Mouse (Mus musculus): Measurements from ENCODE around the gene Rrp9.
"Not testable (repeated sequence)": the region's sequence is repeated elsewhere in the genome, so short reads cannot be mapped to it uniquely, and the experiment has no call there.

Gene Rrp9

DNA sequence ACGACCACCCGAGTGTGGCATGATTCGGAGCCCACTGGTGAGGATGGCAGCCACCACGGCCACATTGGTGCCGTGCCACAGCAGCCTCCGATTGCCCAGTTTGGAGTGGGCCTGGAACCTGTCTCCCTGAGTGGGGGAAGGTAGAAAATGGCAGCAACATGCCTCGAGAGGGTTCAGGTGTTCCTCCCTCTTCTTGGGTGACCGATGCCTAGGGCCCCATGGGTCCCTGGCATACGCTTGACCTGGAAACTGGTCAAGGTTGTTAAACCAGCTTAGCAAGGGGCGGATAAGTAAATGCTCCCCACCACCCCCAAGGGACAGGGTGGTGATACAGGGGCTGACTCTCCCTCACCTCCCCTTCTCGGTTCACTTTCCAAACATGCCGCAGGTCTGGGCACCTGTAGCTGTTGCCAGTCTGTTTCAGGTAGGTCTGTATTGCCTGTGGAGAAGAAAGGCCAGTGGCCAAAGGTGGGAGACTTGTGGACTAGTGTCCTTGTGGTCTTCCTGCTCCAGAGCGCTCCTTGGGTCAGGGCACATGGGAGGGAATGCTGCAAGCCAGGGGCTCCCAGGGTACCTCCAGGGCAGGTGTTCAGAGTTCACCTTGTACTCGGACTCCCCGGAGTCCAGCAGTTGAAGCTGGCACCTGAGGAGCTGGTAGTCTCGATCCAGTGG, 2.5 kb upstream of the Rrp9 start:
- DNase-seq (ENCODE audit: low read depth, low spot score): no peak

DNA sequence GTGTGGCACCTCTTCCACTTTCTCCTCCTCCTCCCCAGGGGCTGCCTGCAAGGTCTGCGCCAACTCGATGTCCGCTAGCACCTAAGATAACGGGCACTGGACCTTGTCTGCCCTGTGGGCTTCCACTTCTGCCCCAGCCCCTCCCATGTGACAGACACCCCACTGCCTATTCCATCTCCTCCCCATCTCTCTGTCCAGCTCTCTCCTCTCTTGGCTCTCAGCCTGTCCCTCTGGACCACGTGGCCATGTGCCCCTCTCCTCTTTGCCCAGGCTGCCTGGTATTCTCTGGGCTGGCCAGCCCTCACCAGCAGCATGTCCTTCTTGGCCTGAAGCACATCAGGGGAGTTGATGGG, 2.0 kb upstream of the Rrp9 start:
- no peak for DNase-seq (ENCODE audit: low read depth, low spot score)

DNA sequence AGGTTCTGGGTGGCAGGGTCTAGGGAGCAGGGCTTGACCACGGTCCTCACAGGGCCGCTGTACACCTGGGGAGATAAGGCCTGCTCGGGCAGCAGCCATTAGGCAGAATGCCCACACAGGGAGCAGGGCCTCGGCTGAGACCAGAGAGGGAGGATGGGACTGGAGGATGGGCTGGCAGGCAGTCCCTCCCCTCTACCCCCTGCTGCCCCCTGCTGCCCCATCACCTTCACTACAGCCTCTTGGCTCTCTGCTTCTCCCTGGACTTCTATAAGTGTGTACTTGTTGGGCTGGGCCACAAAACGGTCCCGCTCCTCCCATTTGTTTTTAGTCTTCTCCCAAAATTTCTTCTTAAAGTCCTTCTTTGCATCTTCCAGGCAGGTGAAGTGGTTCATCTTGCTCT, 1.3 kb upstream of the Rrp9 start:
- peak; percentile 77 for DNase-seq (ENCODE audit: low read depth, low spot score)

DNA sequence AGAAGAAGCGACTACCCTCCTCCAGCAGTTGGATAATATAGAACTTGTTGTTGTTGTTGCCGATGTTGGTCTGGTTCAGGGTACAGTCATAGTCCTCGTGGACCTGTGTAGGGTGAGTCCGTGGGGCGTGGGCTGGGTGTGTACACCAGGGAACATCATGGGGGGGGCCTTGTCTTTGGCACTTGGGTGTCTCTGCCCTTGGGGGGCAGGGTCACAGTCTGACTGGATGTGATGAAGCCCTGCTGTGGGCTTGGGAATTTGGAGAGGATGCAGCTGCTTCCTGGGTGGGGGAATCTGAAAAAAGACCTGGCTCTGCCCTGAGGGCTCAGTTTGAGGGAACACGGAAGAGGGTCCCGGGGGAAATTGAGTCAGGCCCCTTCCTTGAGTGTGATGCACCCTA, 717 bp upstream of the Rrp9 start:
- DNase-seq (ENCODE audit: low read depth, low spot score): no peak

DNA sequence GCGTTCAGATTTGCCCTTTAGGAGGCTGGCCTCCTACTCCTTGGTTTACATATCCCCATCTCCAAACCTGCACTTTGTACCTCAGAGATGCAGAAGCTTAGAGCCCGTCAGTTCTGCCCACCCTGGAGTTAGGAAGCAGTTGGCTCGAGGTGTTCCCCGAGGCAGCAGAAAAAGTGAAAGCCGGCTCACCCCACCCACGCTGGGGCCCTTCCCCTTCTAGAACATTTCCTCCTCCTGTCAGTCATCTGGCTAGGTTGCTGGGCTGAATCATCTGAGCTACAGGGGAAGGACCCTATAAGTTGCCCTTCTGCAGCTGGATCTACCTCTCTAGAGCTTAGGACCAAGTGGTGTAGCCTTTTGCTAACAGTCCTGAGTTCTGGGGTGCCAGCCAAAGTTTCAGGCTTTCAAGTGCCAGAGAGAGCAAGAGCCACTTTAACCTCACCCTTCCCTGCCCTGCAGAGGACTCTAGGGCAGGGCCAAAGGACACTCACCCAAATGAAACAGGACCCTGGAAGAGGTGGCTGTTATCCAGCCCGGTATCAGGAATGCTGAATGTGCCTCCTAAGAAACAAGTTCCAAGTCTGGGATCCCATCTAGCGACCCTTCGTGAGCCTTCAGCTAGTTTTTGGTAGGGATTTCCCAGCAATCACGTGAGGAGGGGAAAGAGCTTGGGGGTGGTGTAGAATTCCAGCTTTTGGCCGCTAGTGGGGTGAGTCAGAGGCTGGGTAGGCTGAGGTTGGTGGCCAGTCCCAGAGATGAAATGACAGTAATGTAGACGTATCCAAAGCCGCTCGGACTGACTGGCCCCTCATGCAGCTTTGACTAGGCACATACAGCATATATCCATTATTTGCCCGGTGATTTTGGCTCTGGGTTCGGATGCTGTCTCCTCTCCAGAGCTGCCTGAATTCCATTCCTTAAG, 500 bp downstream of the Rrp9 start:
- peak; percentile 87 for DNase-seq (ENCODE audit: low read depth, low spot score)

DNA sequence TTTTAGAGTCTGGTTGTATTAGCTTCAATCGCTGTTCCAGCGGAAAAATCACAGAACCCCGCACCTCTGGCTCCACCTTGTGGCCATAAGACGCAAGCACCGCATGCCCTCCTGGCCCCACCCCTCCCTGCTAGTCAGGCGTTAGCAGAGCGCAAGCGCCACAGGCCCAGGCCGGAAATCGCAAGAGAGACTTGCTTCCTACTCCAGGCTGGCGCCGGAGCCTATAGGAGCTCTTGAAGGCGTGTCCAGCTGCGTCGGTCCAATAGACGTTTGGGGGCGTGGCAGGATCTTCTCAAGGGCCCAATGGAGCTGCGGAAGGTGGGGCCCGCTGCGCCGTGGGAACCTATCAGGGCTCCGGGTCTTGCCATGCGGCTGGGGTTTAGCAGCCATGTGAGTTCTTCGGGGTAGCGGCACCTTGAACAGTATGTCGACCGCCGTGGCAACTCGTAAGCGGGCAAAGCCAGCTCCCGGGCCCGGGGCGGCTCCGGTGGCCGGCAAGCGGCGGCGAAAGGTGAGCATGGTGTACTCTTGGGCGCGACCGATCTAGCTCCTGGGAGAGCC, 1.2 kb downstream of the Rrp9 start, which contains the start of gene Parp3:
Gene Parp3, minus strand, starts transcription at position 26 of the 561 bp plus-strand sequence.
- peak; percentile 100 for DNase-seq (ENCODE audit: low read depth, low spot score)

DNA sequence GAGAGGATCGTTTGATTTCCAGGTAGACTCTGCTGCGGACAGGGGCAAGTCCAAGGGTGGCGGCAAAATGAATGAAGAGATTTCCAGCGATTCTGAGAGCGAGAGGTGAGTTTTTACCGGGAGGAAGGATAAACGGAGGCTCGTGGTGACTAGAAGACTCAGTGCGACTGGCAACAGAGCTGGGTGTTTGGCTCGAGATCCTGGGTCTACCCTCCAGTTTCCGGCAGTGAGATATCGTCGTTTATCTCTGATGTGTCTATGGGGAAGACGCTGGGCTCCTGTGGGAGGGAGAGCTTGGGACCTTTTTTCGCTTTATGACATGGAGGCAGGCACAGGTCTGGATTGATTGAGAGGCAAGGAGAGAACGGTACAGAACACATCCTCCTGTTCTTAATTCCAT, 1.9 kb downstream of the Rrp9 start:
- no peak for DNase-seq (ENCODE audit: low read depth, low spot score)

DNA sequence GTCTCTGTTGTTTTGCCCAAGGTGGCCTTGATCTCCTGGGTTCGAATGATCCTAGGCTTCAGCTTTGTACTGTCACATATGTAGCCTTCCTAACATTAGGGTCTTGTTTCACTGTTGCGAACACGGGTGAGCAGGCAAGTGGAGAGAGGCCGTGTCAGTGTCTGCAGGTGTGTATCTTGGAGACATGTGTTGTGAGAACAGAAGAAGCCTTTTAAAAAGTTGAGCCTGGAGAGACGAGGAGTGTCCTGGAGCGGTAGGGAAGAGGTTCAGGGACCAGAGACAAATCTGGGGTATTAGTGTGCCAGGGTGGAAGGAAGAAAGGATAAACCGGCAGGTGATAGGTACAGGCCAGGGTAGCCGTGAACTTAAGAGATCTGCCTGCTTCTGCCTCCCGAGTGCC, 2.3 kb downstream of the Rrp9 start:
- DNase-seq (ENCODE audit: low read depth, low spot score): no peak

DNA sequence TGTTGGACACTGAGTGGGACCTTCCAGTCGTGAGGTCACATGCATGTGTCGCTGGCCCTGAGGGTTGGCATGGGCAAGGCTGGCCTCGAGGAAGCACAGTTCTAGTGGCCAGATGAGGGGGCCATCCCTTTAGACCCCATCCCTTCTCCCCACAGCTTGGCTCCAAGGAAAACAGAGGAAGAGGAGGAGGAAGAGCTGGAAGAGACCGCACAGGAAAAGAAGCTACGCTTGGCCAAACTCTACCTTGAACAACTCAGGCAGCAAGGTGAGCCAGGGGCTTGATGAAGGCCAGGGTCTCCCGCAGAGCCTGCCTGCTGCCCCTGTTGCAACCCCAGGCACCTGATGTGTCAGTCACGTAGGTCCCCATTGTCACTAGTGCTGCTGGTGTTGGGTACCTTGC, 4.8 kb downstream of the Rrp9 start:
- DNase-seq (ENCODE audit: low read depth, low spot score): no peak

DNA sequence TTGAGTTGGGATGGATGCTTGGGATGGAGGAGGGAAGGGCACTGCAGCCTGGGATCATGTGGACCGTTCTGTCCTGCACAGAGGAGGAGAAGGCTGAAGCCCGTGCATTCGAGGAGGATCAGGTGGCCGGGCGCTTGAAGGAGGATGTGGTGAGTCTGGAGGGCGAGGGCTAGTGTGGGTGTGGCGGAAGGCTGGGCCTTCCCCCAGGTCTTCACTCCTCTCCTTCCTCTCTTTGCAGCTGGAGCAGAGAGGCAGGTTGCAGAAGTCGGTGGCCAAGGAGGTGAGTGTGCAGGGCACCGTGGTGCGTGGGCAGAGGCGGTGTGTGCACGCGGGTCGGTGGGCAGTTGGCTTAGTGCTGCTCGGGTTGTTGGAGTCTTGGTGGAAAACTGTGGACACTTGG, 5.3 kb downstream of the Rrp9 start:
- DNase-seq (ENCODE audit: low read depth, low spot score): no peak

DNA sequence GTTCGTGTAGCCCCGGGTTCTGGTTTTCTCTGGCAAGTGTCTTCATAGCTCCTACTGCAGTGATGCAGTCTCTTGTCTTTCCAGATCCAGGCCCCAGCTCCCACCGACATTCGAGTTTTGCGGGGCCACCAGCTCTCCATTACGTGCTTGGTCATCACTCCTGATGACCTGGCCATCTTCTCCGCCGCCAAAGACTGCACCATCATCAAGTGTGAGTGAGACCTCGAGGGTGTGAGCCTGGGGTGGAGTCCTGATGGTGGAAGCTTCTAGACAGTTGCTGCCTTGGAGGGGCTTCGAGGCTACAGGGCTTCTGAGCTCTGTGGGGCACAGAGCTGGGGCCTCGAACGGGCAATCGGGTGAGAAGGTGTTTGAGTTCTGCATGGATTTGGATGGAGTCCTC, 5.9 kb downstream of the Rrp9 start:
- DNase-seq (ENCODE audit: low read depth, low spot score): no peak

DNA sequence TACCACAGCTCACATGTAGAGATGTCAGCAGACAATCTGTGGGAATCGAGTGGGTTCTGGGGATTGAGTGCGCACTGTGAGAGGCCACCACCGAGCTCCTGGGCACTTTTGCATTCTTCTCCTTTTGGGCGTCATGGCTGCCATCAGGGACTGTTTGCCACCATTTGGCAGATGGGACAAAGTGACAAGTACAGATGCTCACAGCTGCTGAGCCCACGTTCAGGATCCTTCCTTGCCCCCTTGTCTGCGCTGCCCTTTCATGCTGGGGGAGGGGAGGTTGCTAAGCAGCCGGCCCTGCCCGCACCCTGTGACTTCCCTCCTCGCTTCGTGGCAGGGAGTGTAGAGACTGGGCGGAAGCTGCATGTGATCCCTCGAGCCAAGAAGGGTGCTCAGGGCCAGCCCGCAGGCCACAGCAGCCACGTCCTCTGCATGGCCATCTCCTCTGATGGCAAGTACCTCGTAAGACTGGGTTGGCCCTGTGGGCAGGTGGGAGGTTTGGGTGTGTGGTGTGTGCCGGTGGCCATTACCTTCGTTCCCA, 6.9 kb downstream of the Rrp9 start:
- DNase-seq (ENCODE audit: low read depth, low spot score): no peak

DNA sequence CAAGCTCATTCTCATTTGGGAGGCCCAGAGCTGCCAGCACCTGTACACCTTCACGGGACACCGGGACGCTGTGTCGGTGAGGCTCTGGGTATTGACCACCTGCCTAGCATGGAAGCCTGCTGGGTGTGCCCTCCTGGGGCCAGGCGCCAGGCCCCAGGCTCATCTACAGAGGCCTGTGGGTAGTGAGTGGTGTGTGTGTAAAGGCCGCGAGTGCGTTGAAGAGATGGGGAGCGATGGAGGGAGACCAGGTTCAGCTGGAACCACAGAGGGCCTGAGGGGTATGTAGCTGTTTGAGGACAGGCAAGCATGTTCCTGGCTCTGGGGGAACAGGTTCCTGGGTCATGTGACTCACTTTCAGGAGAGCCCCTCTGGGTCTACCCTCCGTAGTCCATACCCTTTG, 7.4 kb downstream of the Rrp9 start:
- DNase-seq (ENCODE audit: low read depth, low spot score): no peak

DNA sequence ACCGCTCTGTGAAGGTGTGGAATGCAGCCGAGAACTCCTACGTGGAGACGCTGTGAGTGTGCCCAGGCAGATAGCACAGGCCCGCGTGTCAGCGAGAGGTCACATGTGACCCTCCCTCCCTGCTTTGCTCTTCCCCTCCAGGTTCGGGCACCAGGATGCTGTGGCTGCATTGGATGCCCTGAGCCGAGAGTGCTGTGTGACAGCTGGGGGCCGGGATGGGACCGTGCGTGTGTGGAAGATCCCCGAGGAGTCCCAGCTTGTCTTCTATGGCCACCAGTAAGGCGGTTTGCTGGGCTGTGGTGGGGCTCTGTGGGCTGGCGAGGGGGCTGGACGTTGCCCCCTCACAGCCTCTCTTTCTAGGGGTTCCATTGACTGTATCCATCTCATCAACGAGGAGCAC, 7.8 kb downstream of the Rrp9 start:
- no peak for DNase-seq (ENCODE audit: low read depth, low spot score)

DNA sequence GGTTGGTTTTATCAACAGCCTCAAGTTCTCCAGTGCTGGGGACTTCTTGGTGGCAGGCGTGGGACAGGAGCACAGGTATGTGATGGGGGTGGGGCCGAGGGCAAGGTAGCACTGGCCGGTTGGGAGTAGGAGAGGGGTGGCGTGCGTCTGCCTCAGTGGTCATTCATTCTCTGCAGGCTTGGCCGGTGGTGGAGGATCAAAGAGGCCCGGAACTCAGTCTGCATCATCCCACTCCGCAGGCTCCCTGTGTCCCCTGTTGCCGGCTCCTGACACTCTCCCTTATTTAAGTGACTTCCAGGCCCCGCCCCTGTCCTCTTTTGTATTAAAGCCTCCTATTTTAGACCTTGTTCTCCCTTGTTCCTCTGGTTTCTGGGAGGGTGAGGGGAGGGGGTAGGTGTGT, 9.3 kb downstream of the Rrp9 start:
- no peak for DNase-seq (ENCODE audit: low read depth, low spot score)

DNA sequence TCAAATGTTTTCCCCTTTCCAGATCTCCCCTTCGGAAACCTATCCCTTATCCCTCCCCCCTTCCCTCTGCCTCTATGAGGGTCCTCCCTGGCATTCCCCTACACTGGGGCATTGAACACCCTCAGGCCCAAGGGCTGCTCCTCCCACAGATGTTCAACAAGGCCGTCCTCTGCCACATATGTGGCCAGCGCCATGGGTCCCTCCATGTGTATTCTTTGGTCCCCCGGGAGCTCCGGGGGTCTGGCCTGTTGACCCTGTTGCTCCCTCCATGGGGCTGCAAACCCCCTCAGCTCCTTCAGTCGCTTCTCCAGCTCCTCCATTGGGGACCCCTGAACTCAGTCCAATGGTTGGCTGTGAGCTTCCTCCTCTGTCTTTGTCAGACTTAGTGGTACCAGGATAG, 11.8 kb downstream of the Rrp9 start:
- DNase-seq (ENCODE audit: low read depth, low spot score): not testable (repeated sequence)

DNA sequence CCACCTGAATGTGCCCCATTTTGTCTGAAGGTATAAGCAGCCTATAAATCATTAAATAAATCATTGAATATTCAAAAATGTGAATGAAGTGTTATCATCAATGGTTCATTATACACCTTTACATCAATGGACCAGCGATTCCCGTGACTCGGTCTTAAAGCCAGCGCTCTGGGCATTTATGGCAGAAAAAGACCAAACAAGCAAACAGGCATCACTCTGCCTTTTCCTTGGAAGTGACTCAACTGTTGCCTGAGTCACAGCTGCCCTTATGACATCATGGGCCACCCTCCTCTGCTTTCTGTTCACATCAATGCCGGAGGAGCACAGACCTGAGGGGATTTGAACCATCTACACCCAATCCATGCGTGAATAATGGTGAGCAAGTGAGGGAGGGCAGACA, 23.9 kb downstream of the Rrp9 start, which contains the start of gene Iqcf1:
Gene Iqcf1, plus strand, starts transcription at position 301 of the 400 bp plus-strand sequence.
- no peak for DNase-seq (ENCODE audit: low read depth, low spot score)

DNA sequence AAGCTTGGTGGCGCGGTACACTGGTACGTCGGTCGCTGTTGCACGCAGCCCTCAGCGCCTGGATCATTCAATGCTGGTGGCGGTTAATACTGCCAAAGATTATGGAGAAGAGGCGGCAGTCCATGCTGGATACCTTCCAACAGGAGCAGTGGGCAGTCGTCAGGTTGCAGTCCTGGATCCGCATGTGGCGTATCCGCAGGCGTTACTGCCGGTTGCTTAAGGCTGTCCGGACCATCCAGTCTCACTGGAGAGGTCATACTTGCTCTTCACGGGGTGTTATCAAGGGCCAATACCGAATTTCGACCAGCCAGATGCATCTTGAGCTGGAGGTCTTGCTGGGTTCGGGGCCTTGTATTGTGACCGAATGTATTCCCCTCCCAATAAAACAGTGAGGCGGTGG, 26.1 kb downstream of the Rrp9 start:
- DNase-seq (ENCODE audit: low read depth, low spot score): no peak

DNA sequence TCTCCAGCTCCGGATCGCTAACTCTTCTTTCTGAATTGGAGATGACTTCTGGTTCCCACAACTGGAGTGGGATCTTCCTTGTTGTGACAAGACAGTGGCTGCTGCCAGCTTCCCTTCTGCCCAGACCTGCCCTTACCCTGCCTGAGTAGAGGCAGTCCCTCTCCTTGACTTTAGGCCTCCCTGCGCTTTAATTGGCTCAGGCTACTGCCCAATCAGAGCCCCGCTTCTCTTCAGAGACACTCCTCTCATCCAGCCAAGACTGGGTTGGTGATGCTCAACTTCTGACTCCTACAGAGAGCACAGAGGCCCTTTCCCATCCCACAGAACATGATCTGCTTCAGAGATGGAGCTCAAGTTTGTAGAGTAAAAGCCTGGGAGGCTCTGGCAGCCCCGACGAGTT, 28.5 kb downstream of the Rrp9 start:
- DNase-seq (ENCODE audit: low read depth, low spot score): no peak

DNA sequence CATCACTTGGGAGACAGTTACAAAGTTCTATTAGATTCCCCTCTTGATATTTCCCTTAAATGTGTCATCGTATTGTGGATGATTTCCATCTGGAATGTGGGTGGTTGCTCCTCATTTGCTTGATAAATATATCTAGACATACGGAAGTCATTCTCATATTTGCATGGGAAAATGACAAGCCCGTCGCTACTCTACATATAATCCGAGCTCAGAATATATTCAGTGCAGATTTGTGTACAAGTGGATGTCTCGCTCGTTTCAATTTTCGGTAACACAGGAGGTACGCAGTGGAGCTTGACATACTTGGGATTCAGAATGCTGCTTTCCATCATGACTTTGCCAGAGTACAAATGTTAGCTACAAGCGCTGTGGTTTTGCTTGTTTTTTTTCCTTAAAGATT, 33.6 kb downstream of the Rrp9 start:
- DNase-seq (ENCODE audit: low read depth, low spot score): no peak

DNA sequence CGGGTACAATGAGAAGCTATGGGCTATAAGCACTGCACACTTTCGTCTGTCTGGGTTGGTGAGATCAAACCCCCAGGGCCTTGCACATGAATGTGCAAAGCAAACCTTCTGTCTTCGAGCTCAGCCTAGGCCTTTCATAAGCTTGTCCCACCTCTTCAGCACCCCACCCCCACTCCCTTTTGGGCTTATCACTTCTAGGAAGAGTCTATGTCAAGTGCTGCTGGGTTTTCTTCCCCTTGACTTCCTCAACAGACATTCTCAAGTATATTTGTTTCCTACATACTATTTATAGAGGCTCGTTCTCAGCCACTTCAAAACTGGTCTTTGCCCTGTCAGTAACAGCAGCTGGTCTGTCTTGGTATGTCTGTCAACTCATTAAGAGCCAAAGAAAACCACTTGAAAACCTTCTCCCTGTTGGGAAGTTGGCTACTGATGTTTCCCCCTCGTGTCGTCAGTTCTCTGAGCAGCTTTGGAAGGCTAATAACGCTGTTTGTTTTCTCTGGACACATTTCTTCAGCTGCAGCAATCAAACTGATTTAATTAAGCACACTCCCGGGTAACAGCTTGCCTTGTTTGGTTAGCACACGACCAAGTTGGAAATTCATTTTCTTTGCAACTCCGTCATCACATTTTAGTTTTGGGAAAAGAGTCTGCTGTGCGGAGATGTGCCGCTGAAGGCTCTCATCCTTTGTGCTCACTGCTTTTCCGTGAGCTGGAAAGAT, 37.1 kb downstream of the Rrp9 start:
- no peak for DNase-seq (ENCODE audit: low read depth, low spot score)

DNA sequence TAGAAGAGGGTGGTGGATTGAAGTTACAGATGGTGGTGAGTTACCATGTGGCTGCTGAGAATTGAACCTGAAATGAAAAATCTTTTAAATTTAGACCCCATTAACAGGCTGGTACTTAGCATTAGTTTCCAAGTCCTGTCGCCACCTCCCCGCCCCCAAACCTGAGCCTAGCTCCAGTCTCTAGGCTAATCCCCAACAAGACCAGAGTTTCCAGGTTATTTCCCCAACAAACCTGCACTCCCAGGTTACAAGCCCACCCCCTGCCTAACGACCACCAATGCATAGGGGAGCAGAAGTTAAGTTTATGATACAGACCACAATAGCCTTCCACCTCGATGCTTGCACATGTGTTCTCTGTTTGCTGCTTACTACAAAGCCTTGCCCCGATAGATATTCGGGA, 37.8 kb downstream of the Rrp9 start:
- DNase-seq (ENCODE audit: low read depth, low spot score): no peak

Measured in skeletal muscle tissue, adult 2 months (tissue).